Mouse (Mus musculus) spleen, postnatal 14 days (tissue): ENCODE results near the gene Gimap4.
A peak's percentile ranks its signal among the peaks of the same experiment; 100 is the strongest.

Experiments used
- DNase-seq, 2 experiments: peaks; one replicate each; pipeline ENCODE4 v3.0.0; 2021 to 2022; ENCODE audit warnings: low spot score in 2 of 2

The Gimap4 gene

GRCm38 (mm10) chr6:48700251-48701075 is 16.1 kb downstream of the Gimap4 start:
- DNase-seq = no peak

- DNase-seq = no peak
Measured at GRCm38 (mm10) chr6:48702146-48702545, 17.8 kb downstream of the Gimap4 start.

GRCm38 (mm10) chr6:48702601-48703000 is 18.3 kb downstream of the Gimap4 start:
- DNase-seq = no peak

GRCm38 (mm10) chr6:48704146-48704545 is 19.8 kb downstream of the Gimap4 start:
- no peak for DNase-seq

GRCm38 (mm10) chr6:48706130-48706529 is 21.8 kb downstream of the Gimap4 start:
- DNase-seq = no peak

- DNase-seq = no peak
Measured at GRCm38 (mm10) chr6:48718455-48718854, 34.1 kb downstream of the Gimap4 start, which contains the start of the genes Gm28053 and Gimap7. TSS of gene Gm28053 (plus strand) at chr6:48718607. TSS of gene Gimap7 (plus strand) at chr6:48718621.

GRCm38 (mm10) chr6:48720326-48720725 is 36.0 kb downstream of the Gimap4 start:
- no peak for DNase-seq

- DNase-seq = no peak
Measured at GRCm38 (mm10) chr6:48723468-48723867, 39.1 kb downstream of the Gimap4 start.

- DNase-seq = no peak
Measured at GRCm38 (mm10) chr6:48725476-48725875, 41.1 kb downstream of the Gimap4 start.

- no peak for DNase-seq
Measured at GRCm38 (mm10) chr6:48727761-48728160, 43.4 kb downstream of the Gimap4 start.

- DNase-seq = peak in 1 of 2 experiments; percentile 45
Measured at GRCm38 (mm10) chr6:48732864-48733304, 48.5 kb downstream of the Gimap4 start.

GRCm38 (mm10) chr6:48733660-48734059 is 49.3 kb downstream of the Gimap4 start:
- DNase-seq = no peak

GRCm38 (mm10) chr6:48737053-48737452 is 52.7 kb downstream of the Gimap4 start:
- no peak for DNase-seq

- no peak for DNase-seq
Measured at GRCm38 (mm10) chr6:48737688-48738087, 53.3 kb downstream of the Gimap4 start.

- peak; percentile 45 to 59 for DNase-seq
Measured at GRCm38 (mm10) chr6:48738961-48739779, 54.8 kb downstream of the Gimap4 start, which contains the start of gene Gimap1. TSS of gene Gimap1 (plus strand) at chr6:48739054.

GRCm38 (mm10) chr6:48739780-48740055 is 55.4 kb downstream of the Gimap4 start:
- DNase-seq = no peak

- no peak for DNase-seq
Measured at GRCm38 (mm10) chr6:48740501-48741169, 56.3 kb downstream of the Gimap4 start.

- DNase-seq = no peak
Measured at GRCm38 (mm10) chr6:48741273-48741672, 56.9 kb downstream of the Gimap4 start.
